Mouse (Mus musculus): ENCODE data around the gene Cct2.
"Not testable (repeated sequence)": the region's sequence is repeated elsewhere in the genome, so short reads cannot be mapped to it uniquely, and the experiment has no call there.

The Cct2 gene

GRCm38 (mm10) chr10:117049961-117050597 is 13.5 kb downstream of the Cct2 start:
- no peak for DNase-seq (ENCODE audit: low spot score)

GRCm38 (mm10) chr10:117049253-117049652 is 14.4 kb downstream of the Cct2 start:
- DNase-seq (ENCODE audit: low spot score) = no peak

DNA sequence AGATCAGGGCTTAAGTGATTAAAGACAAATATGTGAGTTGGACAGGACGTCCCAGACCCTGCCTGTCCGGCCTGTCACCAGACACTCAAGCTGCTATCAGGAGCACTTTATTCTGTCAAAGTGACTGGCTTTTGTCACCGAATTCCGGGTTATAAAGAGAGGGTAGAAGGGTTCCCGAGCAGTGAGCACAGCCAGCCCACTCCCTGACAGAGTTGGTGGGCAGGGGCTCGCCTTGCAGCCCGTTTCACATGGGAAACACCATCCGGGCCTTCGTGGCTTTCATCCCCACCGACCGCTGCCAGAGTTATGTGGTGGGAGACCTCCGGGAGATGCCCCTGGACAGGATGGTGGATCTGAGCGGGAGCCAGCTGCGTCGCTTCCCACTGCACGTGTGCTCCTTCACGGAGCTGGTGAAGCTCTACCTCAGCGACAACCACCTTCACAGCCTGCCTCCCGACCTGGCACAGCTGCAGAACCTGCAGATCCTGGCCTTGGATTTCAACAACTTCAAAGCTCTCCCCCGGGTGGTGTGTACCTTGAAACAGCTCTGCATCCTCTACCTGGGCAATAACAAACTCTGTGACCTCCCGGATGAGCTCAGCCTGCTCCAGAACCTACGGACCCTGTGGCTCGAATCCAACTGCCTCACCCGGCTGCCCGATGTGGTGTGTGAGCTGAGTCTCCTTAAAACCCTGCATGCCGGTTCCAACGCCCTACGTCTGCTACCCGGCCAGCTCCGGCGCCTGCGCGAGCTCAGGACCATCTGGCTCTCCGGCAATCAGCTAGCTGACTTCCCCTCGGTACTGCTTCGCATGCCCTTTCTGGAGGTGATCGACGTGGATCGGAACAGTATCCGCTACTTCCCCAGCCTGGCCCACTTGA is 18.2 kb downstream of the Cct2 start, which contains the start of gene Lrrc10:
Gene Lrrc10 (plus strand): TSS at position 167 of the 882 bp plus-strand sequence.
- DNase-seq (ENCODE audit: low spot score) = no peak

GRCm38 (mm10) chr10:117043497-117044166 is 20.0 kb downstream of the Cct2 start:
- not testable (repeated sequence) for DNase-seq (ENCODE audit: low spot score)

- no peak for DNase-seq (ENCODE audit: low spot score)
These were observed 21.3 kb downstream of the Cct2 start for GRCm38 (mm10) chr10:117042295-117042694.

- no peak for DNase-seq (ENCODE audit: low spot score)
These were observed 23.3 kb downstream of the Cct2 start for GRCm38 (mm10) chr10:117040355-117040754.

DNA sequence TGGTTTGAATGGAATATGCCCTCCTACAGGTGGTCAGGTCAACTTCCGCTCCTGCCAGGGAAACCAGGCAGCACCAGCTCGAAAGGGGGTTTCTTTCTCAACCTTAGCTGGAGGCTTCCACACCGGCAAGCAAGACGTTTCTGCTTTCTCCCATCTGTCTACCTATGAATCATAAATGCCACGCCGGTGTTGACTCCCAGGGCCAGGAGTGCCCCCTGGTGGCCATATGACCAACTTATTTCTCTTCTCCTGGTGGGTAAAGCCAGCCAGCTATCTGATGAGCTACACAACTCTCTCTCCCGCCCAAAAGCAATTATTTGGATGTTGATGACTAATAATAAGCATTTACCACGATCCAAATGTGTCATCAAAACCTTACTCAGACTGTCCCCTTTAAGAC is 29.8 kb downstream of the Cct2 start:
- DNase-seq (ENCODE audit: low spot score) = peak; percentile 93

DNA sequence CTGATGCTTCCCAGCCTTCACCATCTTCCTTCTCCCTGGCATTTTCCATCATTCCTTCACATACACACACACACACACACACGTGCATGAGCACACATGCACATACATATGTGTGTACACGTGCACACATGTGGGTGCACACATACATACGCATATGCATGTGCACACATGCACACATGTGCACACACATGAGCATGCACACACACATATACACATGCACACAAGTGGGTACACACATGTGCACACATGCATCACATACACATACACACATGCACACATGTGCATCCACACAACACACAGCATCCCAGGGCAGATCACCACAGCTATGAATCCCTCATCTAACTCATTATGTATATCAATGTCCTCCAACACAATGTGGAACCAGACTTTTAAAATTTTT is 32.5 kb downstream of the Cct2 start:
- no peak for DNase-seq (ENCODE audit: low spot score)

DNA sequence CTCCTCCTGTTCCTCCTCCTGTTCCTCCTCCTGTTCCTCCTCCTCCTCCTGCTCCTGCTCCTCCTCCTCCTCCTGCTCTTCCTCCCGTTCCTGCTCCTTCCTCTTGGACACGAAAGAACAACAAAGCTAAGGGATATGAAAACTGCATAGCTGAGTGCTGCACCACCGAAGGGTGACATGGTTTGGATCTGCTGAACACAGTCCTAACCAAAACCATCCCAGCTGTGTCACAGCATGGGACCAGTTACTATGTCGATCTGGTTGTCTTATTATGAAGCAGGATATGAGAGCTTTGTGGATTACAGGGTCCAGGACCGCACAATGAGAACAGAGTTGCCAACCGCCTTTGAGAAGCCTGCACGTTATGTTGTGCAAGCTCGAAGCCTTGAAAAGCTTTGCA is 37.4 kb downstream of the Cct2 start:
- DNase-seq (ENCODE audit: low spot score) = no peak

DNA sequence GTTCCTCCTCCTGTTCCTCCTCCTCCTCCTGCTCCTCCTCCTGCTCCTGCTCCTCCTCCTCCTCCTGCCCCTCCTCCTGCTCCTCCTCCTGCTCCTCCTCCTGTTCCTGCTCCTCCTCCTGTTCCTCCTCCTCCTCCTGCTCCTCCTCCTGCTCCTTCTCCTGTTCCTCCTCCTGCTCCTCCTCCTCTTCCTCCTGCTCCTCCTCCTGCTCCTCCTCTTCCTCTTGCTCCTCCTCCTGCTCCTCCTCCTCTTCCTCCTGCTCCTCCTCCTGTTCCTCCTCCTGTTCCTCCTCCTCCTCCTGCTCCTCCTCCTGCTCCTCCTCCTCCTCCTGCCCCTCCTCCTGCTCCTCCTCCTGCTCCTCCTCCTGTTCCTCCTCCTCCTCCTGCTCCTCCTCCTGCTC is 37.8 kb downstream of the Cct2 start:
- not testable (repeated sequence) for DNase-seq (ENCODE audit: low spot score)

- DNase-seq (ENCODE audit: low spot score) = peak; percentile 45
These were observed 39.9 kb downstream of the Cct2 start for GRCm38 (mm10) chr10:117023693-117024092.

DNA sequence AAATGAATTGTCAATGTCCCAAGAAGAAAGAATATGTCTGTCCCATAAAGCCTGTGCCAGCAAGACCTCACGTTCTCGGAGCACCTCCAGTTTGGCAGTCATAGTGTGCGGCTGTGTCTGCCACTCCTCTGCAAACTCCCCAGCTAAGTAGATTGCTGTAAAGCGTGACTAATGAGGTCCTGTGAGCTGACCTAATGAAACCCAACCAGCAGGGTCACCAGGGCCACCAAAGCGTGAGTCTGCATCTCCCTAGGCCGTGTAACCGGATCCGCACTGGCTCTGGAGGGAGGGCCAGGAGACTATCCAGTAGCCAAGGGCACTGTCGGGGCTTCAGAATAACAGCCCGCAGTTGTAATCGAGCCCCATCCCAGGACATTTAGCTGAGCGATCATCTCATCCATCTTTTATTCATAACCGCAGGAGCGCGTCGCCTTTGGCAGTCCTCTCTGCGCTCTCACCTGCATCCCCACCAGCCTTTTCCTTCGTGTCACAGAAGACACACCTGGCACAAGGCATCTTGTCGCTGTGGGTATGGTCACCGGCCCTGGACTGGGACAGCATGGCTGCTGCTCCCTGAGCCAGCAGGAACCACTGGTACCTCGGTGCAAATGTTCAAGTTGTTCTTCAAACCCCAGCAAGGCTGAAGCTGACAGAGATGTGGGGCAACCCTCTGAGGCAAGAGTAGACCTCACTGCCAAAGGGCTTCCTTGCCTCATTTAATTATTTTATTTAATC is 42.4 kb downstream of the Cct2 start:
- DNase-seq (ENCODE audit: low spot score) = peak; percentile 83

DNA sequence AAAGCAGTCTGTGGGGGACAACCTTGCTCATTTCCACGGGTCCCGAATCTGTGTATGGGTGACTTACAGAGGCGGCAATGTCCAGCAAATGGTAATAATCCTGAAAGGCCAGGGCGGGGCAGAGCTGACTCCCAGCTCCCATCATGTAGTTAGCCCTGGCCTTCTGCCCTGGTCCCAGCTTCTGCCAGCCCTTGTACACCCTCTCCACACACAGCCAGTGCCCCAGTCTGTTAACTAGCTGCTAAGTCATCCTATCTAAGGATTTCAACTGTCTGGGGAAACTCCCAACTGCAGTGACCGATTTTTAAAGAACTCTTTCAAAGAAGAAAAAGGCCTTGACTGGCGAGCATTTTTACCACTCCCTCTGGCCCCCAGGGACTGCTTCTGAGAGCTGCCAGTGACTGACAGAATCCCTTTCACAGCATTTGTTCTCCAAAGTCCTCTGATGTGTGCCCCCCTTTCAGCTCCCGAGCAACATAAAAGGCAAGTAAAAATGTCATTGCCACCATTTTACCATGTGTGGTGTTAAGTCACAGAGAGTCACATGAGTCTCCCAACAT is 45.3 kb downstream of the Cct2 start:
- DNase-seq (ENCODE audit: low spot score) = no peak

GRCm38 (mm10) chr10:117014565-117014964 is 49.0 kb downstream of the Cct2 start:
- no peak for DNase-seq (ENCODE audit: low spot score)

GRCm38 (mm10) chr10:117013689-117014390 is 49.8 kb downstream of the Cct2 start:
- DNase-seq (ENCODE audit: low spot score) = peak; percentile 80

GRCm38 (mm10) chr10:117011047-117011446 is 52.6 kb downstream of the Cct2 start:
- no peak for DNase-seq (ENCODE audit: low spot score)

GRCm38 (mm10) chr10:117009691-117010090 is 53.9 kb downstream of the Cct2 start:
- DNase-seq (ENCODE audit: low spot score) = no peak

- DNase-seq (ENCODE audit: low spot score) = no peak
These were observed 57.7 kb downstream of the Cct2 start for GRCm38 (mm10) chr10:117005707-117006464.

- no peak for DNase-seq (ENCODE audit: low spot score)
These were observed 58.9 kb downstream of the Cct2 start for GRCm38 (mm10) chr10:117004695-117005094.
